8 mouse cellular contexts compared by ENCODE assay signal in genomic region chr7:19715239-19716054, GRCm38 (mm10). TPM values are rescaled to one million over a fixed set of nuclear protein-coding genes. Genes with fewer than 3 reads are reported as not detected.
DNase-seq lines count a peak whose midpoint lies in the region; ATAC-seq and TF ChIP-seq lines count a peak whose summit lies in the region.

Gene Tomm40, minus strand, starts transcription at chr7:19715438.

- ATAC-seq in cerebellum, adult (ENCODE audit: insufficient number of reproducible peaks, low FRiP score, low TSS enrichment), result peak; percentile 95
- ATAC-seq in forebrain, embryonic 13.5 days, result peak; percentile 98
- ATAC-seq in liver, postnatal 0 days, result peak; percentile 95
- ATAC-seq in neural tube, embryonic 14.5 days (ENCODE audit: low read depth), result peak; percentile 98

- peaks cover 28% of the 10 kb centered on the region for H3K36me3 ChIP-seq in ES-Bruce4 (ENCODE audit: control insufficient read depth, insufficient read depth, low read length, poor library complexity, severe bottlenecking)
- H3K36me3 ChIP-seq in forebrain, embryonic 13.5 days (ENCODE audit: poor library complexity, severe bottlenecking), result peaks cover 50% of the 10 kb centered on the region
- H3K36me3 ChIP-seq in liver, postnatal 0 days (replicated peaks; ENCODE audit: insufficient read depth, low read length), result peaks cover 22% of the 10 kb centered on the region
- H3K36me3 ChIP-seq in neural tube, embryonic 14.5 days (ENCODE audit: control insufficient read depth, insufficient read depth, low read length), result peaks cover 13% of the 10 kb centered on the region; the same call in 1 of the 2 replicates

- H3K4me2 ChIP-seq in forebrain, embryonic 13.5 days, result peak within 1 kb of the TSS; percentile 98
- peak within 1 kb of the TSS; percentile 96 for H3K4me2 ChIP-seq in liver, postnatal 0 days (ENCODE audit: low read depth, low read length)
- peak within 1 kb of the TSS; percentile 73 for H3K4me2 ChIP-seq in neural tube, embryonic 14.5 days (ENCODE audit: low read depth, low read length)

- H3K27ac ChIP-seq in ES-Bruce4 (ENCODE audit: insufficient read depth, low read length), result peak within 1 kb of the TSS; percentile 98
- H3K27ac ChIP-seq in forebrain, embryonic 13.5 days, result peak within 1 kb of the TSS; percentile 90
- H3K27ac ChIP-seq in liver, postnatal 0 days (ENCODE audit: low read depth), result peak within 1 kb of the TSS; percentile 86
- peak within 1 kb of the TSS; percentile 92 for H3K27ac ChIP-seq in neural tube, embryonic 14.5 days (ENCODE audit: low read depth, low read length)

- intact Hi-C loops in heart, postnatal 10 days (cut with DNase I), result loop anchor here (2.0 kb wide), 1 partner anchor 33 kb away; no protein-coding TSS in a partner anchor

- WGBS in forebrain, embryonic 13.5 days, result under 1% methylated on average over 56 of the region's 59 CpGs
- WGBS in large intestine, adult 2 months, result under 1% methylated on average over 59 of the region's 59 CpGs
- WGBS in liver, postnatal 0 days (ENCODE audit: insufficient replicate concordance), result 0% methylated on average over 53 of the region's 59 CpGs
- WGBS in neural tube, embryonic 14.5 days, result under 1% methylated on average over 52 of the region's 59 CpGs

- peak; percentile 99 to 100 for DNase-seq in heart, postnatal 10 days
- DNase-seq in large intestine, adult 2 months (ENCODE audit: low read depth, low spot score), result peak; percentile 99
- DNase-seq in liver, postnatal 0 days, result peak; percentile 98
- DNase-seq in testis, postnatal 10 days (ENCODE audit: low spot score), result peak; percentile 99

- peak within 1 kb of the TSS; percentile 96 for H3K9ac ChIP-seq in ES-Bruce4 (ENCODE audit: low read depth, poor library complexity, severe bottlenecking)
- H3K9ac ChIP-seq in forebrain, embryonic 13.5 days, result peak within 1 kb of the TSS; percentile 95
- H3K9ac ChIP-seq in liver, postnatal 0 days (replicated peaks), result peak within 1 kb of the TSS; percentile 95
- peak within 1 kb of the TSS; percentile 88 for H3K9ac ChIP-seq in neural tube, embryonic 14.5 days (replicated peaks; ENCODE audit: low read depth, low read length)

- no peaks in the 10 kb centered on the region for H3K9me3 ChIP-seq in ES-Bruce4 (replicated peaks; ENCODE audit: control insufficient read depth, insufficient read depth, low read length, poor library complexity, severe bottlenecking)
- H3K9me3 ChIP-seq in forebrain, embryonic 13.5 days (replicated peaks), result no peaks in the 10 kb centered on the region
- H3K9me3 ChIP-seq in liver, postnatal 0 days (ENCODE audit: low read length), result no peaks in the 10 kb centered on the region
- H3K9me3 ChIP-seq in neural tube, embryonic 14.5 days (ENCODE audit: control insufficient read depth, low read length), result no peaks in the 10 kb centered on the region

- no peaks in the 10 kb centered on the region for H3K27me3 ChIP-seq in ES-Bruce4 (ENCODE audit: control insufficient read depth, insufficient read depth, low read length, poor library complexity, severe bottlenecking)
- no peaks in the 10 kb centered on the region for H3K27me3 ChIP-seq in forebrain, embryonic 13.5 days
- no peaks in the 10 kb centered on the region for H3K27me3 ChIP-seq in liver, postnatal 0 days (ENCODE audit: insufficient read depth, low read length)
- H3K27me3 ChIP-seq in neural tube, embryonic 14.5 days (ENCODE audit: control insufficient read depth, insufficient read depth, low read length), result no peaks in the 10 kb centered on the region

- no peak for TF ChIP-seq POLR2A in ES-Bruce4 (IDR thresholded peaks at IDR 0.05; ENCODE audit: insufficient read depth, low read length)

- H3K4me3 ChIP-seq in ES-Bruce4 (ENCODE audit: low read depth, low read length), result peak within 1 kb of the TSS; percentile 97
- peak within 1 kb of the TSS; percentile 100 for H3K4me3 ChIP-seq in forebrain, embryonic 13.5 days
- peak within 1 kb of the TSS; percentile 87 for H3K4me3 ChIP-seq in liver, postnatal 0 days (ENCODE audit: low read depth, low read length)
- H3K4me3 ChIP-seq in neural tube, embryonic 14.5 days (ENCODE audit: low read depth, low read length), result peak within 1 kb of the TSS; percentile 79

- no peaks in the 10 kb centered on the region for H3K4me1 ChIP-seq in ES-Bruce4 (ENCODE audit: control insufficient read depth, insufficient read depth, low read length)
- peaks cover 23% of the 10 kb centered on the region for H3K4me1 ChIP-seq in forebrain, embryonic 13.5 days
- peaks cover 24% of the 10 kb centered on the region for H3K4me1 ChIP-seq in liver, postnatal 0 days (ENCODE audit: insufficient read depth)
- peaks cover 12% of the 10 kb centered on the region for H3K4me1 ChIP-seq in neural tube, embryonic 14.5 days (ENCODE audit: control insufficient read depth, insufficient read depth, low read length)

- no peak for TF ChIP-seq CTCF in ES-Bruce4 (IDR thresholded peaks at IDR 0.05; ENCODE audit: low read depth, low read length)
- TF ChIP-seq CTCF in liver, postnatal 0 days (IDR thresholded peaks at IDR 0.05; ENCODE audit: low read depth), result no peak

- TF ChIP-seq EP300 in ES-Bruce4 (IDR thresholded peaks at IDR 0.05; ENCODE audit: insufficient read depth, low read depth, low read length), result no peak
- TF ChIP-seq EP300 in liver, postnatal 0 days (IDR thresholded peaks at IDR 0.05; ENCODE audit: low read depth), result peak; percentile 57

RNA-seq across cellular contexts. Expression of gene Tomm40, which starts in this region (rescaled TPM):
- polyA plus RNA-seq in ES-Bruce4 (2011; ENCODE audit: insufficient read depth, insufficient read length, low read depth, missing spikeins), result 68.2 TPM in 2 replicates
- polyA plus RNA-seq in forebrain, embryonic 13.5 days (2015; fragmentation: Nextera tagmentation; extraction: Ambion mirVana), result 112 and 118 TPM in 2 replicates
- total RNA-seq in heart, postnatal 10 days (2021), result 100 to 1,000 TPM; 129 to 131 TPM
- 97.8 and 115 TPM in 2 replicates for polyA plus RNA-seq in large intestine, adult 2 months (2012; rRNA removed)
- polyA plus RNA-seq in liver, postnatal 0 days (2015; fragmentation: Nextera tagmentation; extraction: Ambion mirVana), result 81.5 and 83.6 TPM in 2 replicates
- polyA plus RNA-seq in neural tube, embryonic 14.5 days (2014; fragmentation: Nextera tagmentation; extraction: Ambion mirVana), result 121 and 124 TPM in 2 replicates

Comparison
In these comparisons a context has a peak if more than half of its experiments do, and no peak if none do; other contexts are left out.
1. Peak in every context shown above with its lines: DNase-seq, ATAC-seq, H3K4me3 ChIP-seq and H3K27ac ChIP-seq.